Mouse (Mus musculus) urinary bladder, postnatal 10 days (tissue): ENCODE data around the gene Pcnx3.
"Not testable (repeated sequence)": the region's sequence is repeated elsewhere in the genome, so short reads cannot be mapped to it uniquely, and the experiment has no call there.

Experiments
- DNase-seq: peaks from one replicate; pipeline ENCODE4 v3.0.0; 2022; ENCODE audit warnings: low spot score

The Pcnx3 gene

DNA sequence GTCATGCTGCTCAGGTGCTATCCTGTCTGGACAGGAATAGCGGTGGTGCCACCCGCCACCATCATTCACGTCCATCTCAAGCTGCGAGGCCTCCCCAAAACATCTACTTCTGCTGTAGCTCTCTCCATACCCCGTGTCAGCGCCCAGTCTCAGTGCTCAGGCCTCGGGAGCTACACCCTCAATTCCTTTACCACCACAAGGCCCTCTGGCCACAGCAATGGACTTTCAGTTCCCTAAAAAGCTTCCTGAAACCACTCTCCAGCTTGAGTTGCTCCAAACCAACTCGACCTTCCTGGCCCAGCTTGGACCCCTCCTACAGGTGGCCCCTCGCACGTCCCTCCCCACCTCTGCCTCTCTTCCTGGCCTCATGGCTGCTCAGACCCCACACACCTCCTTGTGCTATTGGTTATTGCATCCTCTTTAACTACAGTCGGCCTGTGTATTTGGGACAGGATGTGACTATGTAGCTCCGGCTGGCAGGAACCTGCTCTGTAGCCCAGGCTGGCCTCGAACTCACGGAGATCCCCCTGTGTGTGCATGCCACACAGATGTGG lies 23.3 kb upstream of the Pcnx3 start:
- no peak for DNase-seq

- DNase-seq, result no peak
Observed at GRCm38 (mm10) chr19:5711218-5711617, 22.5 kb upstream of the Pcnx3 start.

DNA sequence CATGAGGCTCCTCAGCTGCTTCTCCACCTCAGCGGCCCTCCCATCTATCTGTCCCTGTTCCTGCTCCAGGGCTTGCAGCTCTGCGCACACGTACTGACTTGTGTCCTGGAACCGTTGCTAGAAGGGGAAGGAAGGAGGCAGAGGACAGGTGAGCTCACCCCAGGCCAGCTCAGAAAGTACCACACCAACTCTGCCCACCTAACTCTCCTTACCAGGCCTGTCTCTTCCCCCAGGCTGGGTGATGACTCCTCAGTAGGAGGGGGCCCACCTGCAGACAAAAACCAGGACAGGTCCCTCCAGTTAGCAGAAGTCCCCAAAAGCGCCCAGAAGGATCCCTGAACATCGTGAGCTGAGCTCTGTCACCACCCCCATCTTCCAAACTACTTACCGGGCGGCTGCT lies 21.9 kb upstream of the Pcnx3 start:
- no peak for DNase-seq

DNA sequence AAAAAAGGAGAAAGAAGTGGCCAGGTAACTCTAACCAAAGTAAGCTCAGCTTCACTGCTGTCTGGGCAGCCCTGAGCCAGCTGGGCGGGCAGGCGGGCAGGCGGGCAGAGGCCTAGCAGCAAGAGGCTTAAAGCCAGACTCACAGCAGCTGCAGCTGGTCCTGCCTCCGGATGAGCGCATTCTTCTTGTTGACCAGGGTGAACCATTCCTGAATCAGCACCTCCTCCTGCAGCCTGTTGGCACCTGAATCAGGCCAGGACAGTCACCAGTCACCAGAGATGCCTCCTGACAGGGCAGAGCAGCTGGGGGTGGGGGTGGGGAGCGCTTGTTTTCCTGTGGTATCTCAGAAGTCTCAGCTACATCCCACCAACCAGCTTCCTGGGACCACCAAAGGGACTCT lies 21.4 kb upstream of the Pcnx3 start:
- no peak for DNase-seq

GRCm38 (mm10) chr19:5704801-5705571 lies 16.3 kb upstream of the Pcnx3 start:
- DNase-seq, result no peak

- no peak for DNase-seq
Observed at GRCm38 (mm10) chr19:5704163-5704800, 15.6 kb upstream of the Pcnx3 start, which contains the start of gene Kcnk7. Kcnk7 (plus strand) TSS chr19:5704367.

- DNase-seq, result no peak
Observed at GRCm38 (mm10) chr19:5695849-5696462, 7.2 kb upstream of the Pcnx3 start.

DNA sequence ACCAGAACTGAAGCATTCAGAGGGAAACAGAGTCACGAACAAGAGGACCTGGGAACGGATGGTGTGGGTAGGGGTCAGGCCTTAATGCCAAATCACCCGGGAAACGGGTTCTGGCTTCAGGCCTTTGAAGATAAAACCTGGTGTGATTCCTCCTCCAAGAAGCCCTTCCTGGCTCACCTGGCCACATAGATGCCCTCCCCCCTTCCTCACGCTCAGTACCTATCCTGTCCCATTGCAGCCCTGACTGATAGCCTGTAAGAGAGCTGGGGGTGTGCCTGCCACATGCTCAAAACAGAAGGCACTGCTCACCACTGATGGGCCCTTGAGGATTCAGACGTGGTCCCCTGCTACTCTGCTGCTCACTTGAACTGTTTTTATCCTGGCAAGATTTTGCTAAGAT lies 5.1 kb upstream of the Pcnx3 start:
- no peak for DNase-seq

DNA sequence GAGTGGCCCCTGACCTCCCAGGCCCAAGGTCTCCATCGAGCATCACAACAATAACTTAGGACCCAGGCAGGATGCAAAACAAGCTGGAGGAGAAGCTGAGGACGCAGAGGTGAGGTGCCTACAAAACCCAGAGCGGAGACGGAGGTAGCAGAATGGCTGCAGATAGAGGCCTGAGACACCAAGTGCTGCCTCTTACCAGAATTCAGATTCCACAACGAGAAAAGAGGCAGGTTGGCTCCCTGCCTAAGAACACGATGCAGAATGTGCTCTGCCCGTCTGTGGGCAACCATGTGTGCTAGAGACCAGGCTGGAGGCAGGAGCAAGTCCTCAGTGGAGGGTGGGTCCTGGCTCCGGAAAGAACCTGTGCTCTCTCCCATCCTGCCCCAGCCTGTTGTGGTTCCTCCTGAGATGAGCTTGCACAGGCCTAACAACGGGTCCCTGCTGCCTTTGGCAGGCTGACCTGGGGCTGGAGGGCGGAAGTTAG lies 4.2 kb upstream of the Pcnx3 start:
- DNase-seq, result no peak

GRCm38 (mm10) chr19:5692086-5692912 lies 3.6 kb upstream of the Pcnx3 start:
- no peak for DNase-seq

DNA sequence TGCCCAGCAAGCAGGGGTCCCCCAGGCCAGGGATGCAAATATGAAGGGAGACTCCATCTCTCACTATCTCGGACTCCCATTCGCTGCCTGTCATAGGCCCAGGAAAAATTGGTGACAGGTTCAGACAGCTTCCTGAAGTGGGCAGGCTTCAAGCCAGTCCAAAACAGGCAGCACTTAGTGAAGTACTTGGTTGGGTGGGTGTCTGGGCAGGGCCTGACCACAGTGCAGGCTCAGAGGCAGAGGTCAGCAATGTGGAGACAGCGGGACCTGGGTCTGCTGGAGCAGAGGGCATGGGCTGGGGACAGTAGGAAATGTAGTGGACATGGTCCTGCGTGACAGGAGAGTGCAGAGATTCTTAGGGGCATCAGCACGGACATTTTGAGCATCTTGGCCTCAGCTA lies 2.9 kb upstream of the Pcnx3 start:
- no peak for DNase-seq

- DNase-seq, result no peak
Observed at GRCm38 (mm10) chr19:5690343-5690735, 1.6 kb upstream of the Pcnx3 start.

DNA sequence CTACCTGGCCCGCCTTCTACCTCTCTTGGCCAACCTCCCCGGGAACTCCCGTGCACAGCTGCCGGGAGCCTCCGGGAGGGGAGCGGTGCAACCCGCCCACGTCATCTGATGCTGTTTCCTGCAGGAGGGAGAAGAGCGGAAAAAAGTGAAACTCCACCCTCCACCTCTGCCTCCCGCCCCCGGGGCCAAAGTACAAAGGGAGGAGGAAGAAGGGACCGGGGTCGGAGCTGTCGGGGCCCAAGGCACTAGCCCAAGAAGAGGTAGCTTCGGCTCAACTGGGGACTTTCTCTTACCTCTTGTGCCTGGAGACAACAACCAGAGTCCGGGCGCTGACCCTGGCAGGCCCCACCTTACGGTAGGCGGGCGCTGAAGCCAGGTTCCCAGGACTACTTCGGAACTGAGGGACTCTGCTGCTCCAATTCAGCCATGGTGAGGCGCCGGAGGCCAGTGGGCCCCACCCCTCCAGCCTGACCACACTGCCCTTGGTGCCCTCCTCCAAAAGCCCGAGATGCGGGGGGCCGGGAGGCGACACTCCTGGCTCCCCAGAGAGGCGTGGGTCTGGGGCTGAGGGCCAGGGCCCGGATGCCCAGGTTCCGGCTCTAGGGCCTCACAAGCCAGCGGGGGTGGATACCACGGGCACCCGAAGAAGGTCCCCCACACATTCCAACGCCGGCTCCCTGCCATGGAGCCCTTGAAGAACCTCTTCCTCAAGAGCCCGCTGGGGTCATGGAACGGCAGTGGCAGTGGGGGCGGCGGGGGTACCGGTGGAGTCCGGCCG lies 1.0 kb upstream of the Pcnx3 start:
- peak; percentile 64 for DNase-seq

- no peak for DNase-seq
Observed at GRCm38 (mm10) chr19:5689088-5689428, 350 bp upstream of the Pcnx3 start.

DNA sequence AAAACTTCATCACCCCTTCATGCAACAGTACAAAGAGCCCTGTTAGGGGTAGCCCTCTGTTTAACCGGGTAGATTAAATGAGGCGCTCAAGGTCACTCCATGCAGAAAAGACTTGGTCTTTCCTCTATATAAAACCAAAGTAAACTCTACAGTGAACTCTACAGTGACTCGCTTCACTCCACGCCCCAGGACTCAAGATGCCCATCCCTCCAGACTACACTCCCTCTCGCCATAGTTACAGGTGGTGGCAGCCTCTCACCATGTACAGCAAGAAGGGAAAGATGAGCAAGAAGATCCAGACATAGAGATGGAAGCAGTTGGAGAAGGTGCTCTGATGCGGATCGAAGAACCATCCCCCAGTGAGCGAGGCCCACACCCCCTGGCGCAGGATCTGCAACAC lies 970 bp downstream of the Pcnx3 start:
- DNase-seq, result no peak

DNA sequence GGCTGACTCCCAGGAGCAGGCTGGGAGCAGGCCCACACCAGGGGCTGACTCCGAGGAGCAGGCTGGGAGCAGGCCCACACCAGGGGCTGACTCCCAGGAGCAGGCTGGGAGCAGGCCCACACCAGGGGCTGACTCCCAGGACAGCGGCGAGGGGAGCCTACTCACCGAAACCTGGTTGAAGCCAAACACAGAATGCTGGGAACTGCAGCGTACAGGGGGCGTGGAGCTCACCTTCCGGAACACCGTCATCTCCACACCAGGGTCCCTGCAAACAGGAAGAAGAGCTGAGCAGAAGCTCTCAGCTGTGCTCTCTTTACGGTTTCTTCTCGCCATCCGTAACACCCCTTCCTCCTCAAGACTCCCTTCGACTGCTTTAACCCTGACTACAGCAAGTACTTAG lies 1.8 kb downstream of the Pcnx3 start:
- DNase-seq, result not testable (repeated sequence)

DNA sequence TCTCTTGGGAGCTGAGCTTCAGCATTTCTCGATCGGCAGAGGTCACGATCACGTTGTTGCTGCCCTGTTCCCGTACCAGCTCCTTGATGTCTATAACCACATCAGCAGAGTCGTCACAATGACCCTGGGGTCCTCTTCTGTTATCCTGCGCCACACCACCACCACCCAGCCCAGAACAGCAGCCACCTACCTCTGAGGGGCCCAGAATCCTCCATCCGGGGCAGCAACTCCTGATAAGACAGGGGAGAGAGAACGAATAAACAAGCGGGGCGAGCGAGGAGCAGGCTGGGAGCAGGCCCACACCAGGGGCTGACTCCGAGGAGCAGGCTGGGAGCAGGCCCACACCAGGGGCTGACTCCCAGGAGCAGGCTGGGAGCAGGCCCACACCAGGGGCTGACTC lies 2.3 kb downstream of the Pcnx3 start:
- DNase-seq, result no peak

DNA sequence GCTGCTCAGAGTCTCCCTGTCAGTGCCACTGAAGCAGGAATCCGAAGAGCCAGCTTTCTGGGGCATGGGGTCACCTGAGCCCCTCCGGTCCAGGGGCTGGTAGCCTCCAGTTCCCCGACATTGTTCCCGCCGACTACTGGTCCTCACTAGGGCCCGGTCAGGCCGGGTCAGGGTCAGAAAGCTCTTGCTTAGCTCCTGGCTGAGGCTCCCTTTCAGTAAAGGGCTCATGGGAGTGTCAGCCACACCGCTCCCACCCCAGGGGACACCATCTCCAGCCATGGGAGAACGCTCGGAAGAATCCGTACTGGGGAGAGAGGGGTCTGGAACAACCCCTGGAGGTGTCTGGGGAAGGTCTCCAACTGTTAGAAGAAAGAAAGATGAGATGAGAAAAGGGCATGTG lies 2.8 kb downstream of the Pcnx3 start:
- DNase-seq, result no peak

- no peak for DNase-seq
Observed at GRCm38 (mm10) chr19:5685431-5685830, 3.3 kb downstream of the Pcnx3 start.

DNA sequence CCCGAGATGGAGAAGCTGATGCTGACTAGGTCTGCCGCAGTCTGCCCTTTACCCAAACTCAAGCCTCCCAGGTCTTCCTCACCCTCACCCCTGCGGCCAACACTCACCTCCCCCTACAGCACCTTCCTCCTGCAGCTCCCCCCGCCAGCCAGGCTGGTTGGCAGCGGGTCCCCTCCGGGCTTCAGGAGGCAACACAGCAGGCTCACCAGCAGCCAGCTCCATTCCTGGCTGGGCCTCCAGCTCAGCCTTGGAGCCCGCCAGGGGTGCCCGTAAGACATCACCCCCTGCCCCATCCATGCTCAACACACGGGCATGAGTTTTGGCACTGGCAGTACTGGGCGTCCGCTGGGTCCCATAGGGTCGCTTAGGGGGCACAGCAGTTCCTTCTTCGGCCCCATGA lies 3.7 kb downstream of the Pcnx3 start:
- no peak for DNase-seq

DNA sequence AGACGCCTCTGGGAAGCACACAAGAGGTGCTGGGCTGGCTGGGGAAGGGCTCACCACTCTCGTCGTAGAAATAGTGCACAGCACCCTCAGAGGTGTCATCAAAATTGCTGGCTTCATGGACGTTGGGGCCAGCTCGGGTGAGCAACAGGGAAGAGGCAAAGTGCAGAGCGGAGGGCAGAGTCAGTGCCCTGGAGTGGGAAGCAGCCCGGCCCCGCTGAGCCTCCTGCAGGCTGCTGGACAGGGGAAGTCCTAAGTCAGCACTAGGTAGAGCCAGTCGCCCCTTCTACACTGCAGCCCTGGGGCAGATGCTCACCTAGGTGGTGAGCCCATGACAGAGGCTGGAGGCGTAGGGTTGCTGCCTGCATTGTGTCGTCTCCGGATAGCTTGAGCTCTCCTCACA lies 4.5 kb downstream of the Pcnx3 start:
- no peak for DNase-seq
